Mouse (Mus musculus): ENCODE measurements around the gene Actb.

DNA sequence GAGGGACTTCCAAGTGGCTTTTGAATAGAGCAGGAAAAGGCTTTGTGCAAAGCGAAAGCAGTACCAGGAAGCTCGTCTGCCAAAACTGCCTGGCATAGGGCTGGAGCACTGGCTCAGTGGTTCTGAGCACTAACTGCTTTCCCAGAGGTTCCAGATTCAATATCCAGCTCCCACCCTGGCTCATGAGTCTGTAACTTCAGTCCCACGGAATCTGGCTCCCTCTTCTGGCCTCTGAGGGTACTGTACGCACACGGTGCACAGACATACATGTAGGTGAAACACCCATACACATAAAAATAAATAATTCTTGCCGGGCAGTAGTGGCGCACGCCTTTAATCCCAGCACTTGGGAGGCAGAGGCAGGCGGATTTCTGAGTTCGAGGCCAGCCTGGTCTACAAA, 51.7 kb downstream of the Actb start:
- TF ChIP-seq CTCF (conservative IDR thresholded peaks at IDR 0.05; ENCODE audit: low read length) (peak; percentile 96), NANOG (IDR thresholded peaks at IDR 0.05; ENCODE audit: borderline replicate concordance, low read length) (no peak), POU5F1 (IDR thresholded peaks at IDR 0.05; ENCODE audit: borderline replicate concordance, low read length) (no peak)

All from E14TG2a.4 (cell line).